Mouse (Mus musculus) c-Kit-positive CD71-positive TER-119-negative erythroid progenitor cells, embryonic 14.5 days (primary cell): Measurements from ENCODE around the gene Vars2.

ENCODE experiments used
- DNase-seq: peaks from one replicate; pipeline ENCODE4 v3.0.0-alpha.2; 2013; ENCODE audit warnings: low read depth

Vars2 gene

GRCm38 (mm10) chr17:35667334-35668065 lies at the start of gene Vars2:
Gene Vars2, minus strand, starts transcription at chr17:35667592.
- peak; percentile 89 for DNase-seq

GRCm38 (mm10) chr17:35717080-35717479 lies 49.7 kb upstream of the Vars2 start:
- no peak for DNase-seq

- DNase-seq, result no peak
Observed at GRCm38 (mm10) chr17:35716114-35716513, 48.7 kb upstream of the Vars2 start.

GRCm38 (mm10) chr17:35710705-35711347 lies 43.4 kb upstream of the Vars2 start:
- no peak for DNase-seq

- DNase-seq, result no peak
Observed at GRCm38 (mm10) chr17:35708611-35709010, 41.2 kb upstream of the Vars2 start.

GRCm38 (mm10) chr17:35707929-35708328 lies 40.5 kb upstream of the Vars2 start:
- no peak for DNase-seq

- no peak for DNase-seq
Observed at GRCm38 (mm10) chr17:35705836-35706235, 38.4 kb upstream of the Vars2 start.

- no peak for DNase-seq
Observed at GRCm38 (mm10) chr17:35704621-35705464, 37.5 kb upstream of the Vars2 start, which contains the start of gene Ddr1. Gene Ddr1, minus strand, starts transcription at chr17:35704621.

GRCm38 (mm10) chr17:35703751-35704271 lies 36.4 kb upstream of the Vars2 start:
- DNase-seq, result no peak

GRCm38 (mm10) chr17:35703065-35703464 lies 35.7 kb upstream of the Vars2 start:
- DNase-seq, result no peak

GRCm38 (mm10) chr17:35702605-35703004 lies 35.2 kb upstream of the Vars2 start:
- no peak for DNase-seq

GRCm38 (mm10) chr17:35701978-35702461 lies 34.6 kb upstream of the Vars2 start:
- no peak for DNase-seq

GRCm38 (mm10) chr17:35701203-35701977 lies 34.0 kb upstream of the Vars2 start:
- no peak for DNase-seq

GRCm38 (mm10) chr17:35700371-35700961 lies 33.1 kb upstream of the Vars2 start:
- DNase-seq, result no peak

GRCm38 (mm10) chr17:35699919-35700318 lies 32.5 kb upstream of the Vars2 start:
- no peak for DNase-seq

GRCm38 (mm10) chr17:35698501-35698883 lies 31.1 kb upstream of the Vars2 start:
- no peak for DNase-seq

- DNase-seq, result no peak
Observed at GRCm38 (mm10) chr17:35697759-35698500, 30.5 kb upstream of the Vars2 start.

GRCm38 (mm10) chr17:35697429-35697758 lies 30.0 kb upstream of the Vars2 start:
- DNase-seq, result no peak

GRCm38 (mm10) chr17:35696691-35697090 lies 29.3 kb upstream of the Vars2 start:
- no peak for DNase-seq

GRCm38 (mm10) chr17:35695289-35695688 lies 27.9 kb upstream of the Vars2 start:
- no peak for DNase-seq
